Mouse (Mus musculus): Measurements from ENCODE around the gene Taok2. TPM values are rescaled to one million over a fixed set of nuclear protein-coding genes. Genes with fewer than 3 reads are reported as not detected.

The Taok2 gene
- polyA plus RNA-seq, 1 experiment from 2014 or later = 50.5 TPM

GRCm38 (mm10) chr7:126847421-126848398, 36.8 kb downstream of the Taok2 start:
- Histone ChIP-seq H3K27ac (replicated peaks) (no peak overlapping the region), H3K9ac (peak overlapping the region; percentile 77), H3K4me2 (peak overlapping the region; percentile 98), H3K9me3 (no peaks in the 10 kb centered on the region), H3K4me3 (peak overlapping the region; percentile 54), H3K27me3 (peaks cover 52% of the 10 kb centered on the region), H3K4me1 (replicated peaks) (peaks cover 24% of the 10 kb centered on the region), H3K36me3 (peaks cover 12% of the 10 kb centered on the region)
- peak; percentile 40 for ATAC-seq (ENCODE audit: low read depth)
- WGBS = under 1% methylated on average over 53 of the region's 74 CpGs

- peak within 1 kb of the TSS; percentile 77 for H3K9ac ChIP-seq
- peak within 1 kb of the TSS; percentile 54 for H3K4me3 ChIP-seq
- H3K27ac ChIP-seq (replicated peaks) = no peak within 1 kb of the TSS
- no peaks in the 10 kb centered on the region for H3K9me3 ChIP-seq
- H3K36me3 ChIP-seq = peaks cover 6% of the 10 kb centered on the region
- H3K4me1 ChIP-seq (replicated peaks) = peaks cover 24% of the 10 kb centered on the region
- 19% methylated on average over 4 of the region's 4 CpGs for WGBS
- peak within 1 kb of the TSS; percentile 98 for H3K4me2 ChIP-seq
- ATAC-seq (ENCODE audit: low read depth) = no peak
- H3K27me3 ChIP-seq = peaks cover 52% of the 10 kb centered on the region
Measured at GRCm38 (mm10) chr7:126847116-126847420, 37.4 kb downstream of the Taok2 start, which contains the start of gene Doc2a. Doc2a (plus strand) TSS chr7:126847416.

DNA sequence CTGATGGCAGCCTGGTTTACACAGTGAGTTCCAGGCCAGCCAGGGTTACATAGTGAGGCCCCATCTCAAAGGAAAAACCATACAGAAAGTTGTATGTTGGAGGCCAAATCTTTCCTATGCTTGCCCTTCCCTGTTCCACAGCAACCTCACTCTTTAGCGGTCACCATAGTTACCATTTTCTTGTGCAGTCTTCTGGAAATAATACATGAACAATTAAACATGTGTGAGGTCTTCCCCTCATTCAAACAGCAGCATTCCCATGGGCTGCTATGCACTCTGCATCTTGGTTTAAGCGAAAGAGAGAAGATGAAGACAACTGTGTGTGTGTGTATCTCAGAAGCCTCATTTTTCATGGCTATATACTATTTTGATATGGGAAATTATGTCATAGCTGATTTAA, 39.0 kb downstream of the Taok2 start:
- WGBS = 34% methylated on average over 2 of the region's 2 CpGs
- Histone ChIP-seq H3K36me3 (no peaks in the 10 kb centered on the region), H3K27ac (replicated peaks) (no peak overlapping the region), H3K9me3 (no peaks in the 10 kb centered on the region), H3K4me2 (no peak overlapping the region), H3K27me3 (peaks cover 45% of the 10 kb centered on the region), H3K4me3 (no peak overlapping the region), H3K4me1 (replicated peaks) (peaks cover 24% of the 10 kb centered on the region), H3K9ac (no peak overlapping the region)
- no peak for ATAC-seq (ENCODE audit: low read depth)

DNA sequence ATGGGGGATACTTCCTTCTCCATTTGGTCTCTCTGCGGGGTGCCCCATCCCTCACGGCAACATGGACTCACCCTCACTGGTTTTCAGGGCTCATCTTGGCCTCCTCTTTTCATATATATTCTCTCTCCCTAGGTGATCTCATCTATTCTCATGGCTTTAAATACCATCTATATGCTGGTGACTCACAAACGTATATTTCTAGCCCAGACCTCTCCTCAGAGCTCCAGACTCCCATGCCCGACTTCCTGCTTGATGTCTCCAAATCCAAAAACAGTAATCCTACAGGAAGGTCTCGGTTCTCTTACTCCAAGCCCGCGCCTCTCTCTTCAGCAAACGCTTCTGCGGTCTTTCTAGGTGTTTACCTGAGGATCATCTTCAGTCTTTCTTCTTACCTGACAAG, 41.2 kb downstream of the Taok2 start:
- Histone ChIP-seq H3K9me3 (no peaks in the 10 kb centered on the region), H3K9ac (no peak overlapping the region), H3K4me2 (no peak overlapping the region), H3K27ac (replicated peaks) (no peak overlapping the region), H3K27me3 (peaks cover 23% of the 10 kb centered on the region), H3K4me3 (no peak overlapping the region), H3K36me3 (no peaks in the 10 kb centered on the region), H3K4me1 (replicated peaks) (peaks cover 12% of the 10 kb centered on the region)
- no peak for ATAC-seq (ENCODE audit: low read depth)
- WGBS = 79% methylated on average over 9 of the region's 9 CpGs

DNA sequence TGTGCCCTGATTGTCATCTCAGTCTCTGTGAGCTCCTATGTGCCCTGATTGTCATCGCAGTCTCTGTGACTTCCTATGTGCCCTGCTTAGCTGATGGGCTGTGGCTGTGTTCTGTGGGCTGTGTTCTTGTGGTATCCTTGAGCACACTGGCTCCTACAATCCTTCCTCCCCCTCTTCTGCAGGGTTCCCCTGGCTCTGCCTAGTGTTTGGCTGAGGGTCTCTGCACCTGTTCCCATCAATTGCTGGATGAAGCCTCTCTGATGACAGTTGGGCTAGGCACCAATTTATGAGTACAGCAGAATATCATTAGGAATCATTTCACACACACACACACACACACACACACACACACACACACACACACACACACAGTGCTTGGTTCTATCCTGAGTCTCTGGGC, 51.2 kb downstream of the Taok2 start:
- Histone ChIP-seq H3K4me1 (replicated peaks) (peaks cover 15% of the 10 kb centered on the region), H3K9me3 (no peaks in the 10 kb centered on the region), H3K9ac (no peak overlapping the region), H3K4me3 (no peak overlapping the region), H3K4me2 (no peak overlapping the region), H3K27ac (replicated peaks) (no peak overlapping the region), H3K36me3 (peaks cover 16% of the 10 kb centered on the region), H3K27me3 (peaks cover 2% of the 10 kb centered on the region; the same call in 1 of the 2 replicates)
- WGBS = 100% methylated on average over 1 of the region's 1 CpGs
- ATAC-seq (ENCODE audit: low read depth) = no peak

DNA sequence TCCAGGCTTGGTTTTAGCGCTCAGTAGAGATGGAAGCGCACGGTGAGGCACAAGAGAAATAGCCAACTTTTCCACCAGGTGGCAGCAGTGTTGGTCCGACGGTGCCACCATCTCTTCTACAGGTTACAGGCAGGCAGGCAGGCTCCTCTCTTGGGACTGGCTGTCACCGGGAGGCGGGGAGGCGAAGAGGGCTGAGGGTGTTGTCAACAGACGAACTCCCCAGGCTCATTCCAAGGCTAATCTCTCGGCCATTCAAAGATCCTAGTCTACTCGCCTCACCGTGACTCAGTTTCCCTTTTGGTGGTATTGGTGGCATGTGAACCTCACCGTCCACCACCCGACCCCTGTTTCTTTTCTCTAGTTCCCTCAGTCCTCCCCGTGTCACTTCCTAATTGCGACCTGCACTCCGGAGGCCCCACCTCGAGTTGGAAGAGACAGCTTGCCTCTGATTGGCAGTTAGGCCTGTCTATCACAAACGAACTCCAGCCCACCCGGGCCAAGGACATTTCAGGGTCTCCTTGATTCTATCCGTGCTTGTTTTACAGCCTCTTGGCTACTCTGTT, 52.4 kb downstream of the Taok2 start:
- Histone ChIP-seq H3K36me3 (peaks cover 23% of the 10 kb centered on the region), H3K4me2 (peak overlapping the region; percentile 58), H3K27me3 (peaks cover 2% of the 10 kb centered on the region; the same call in 1 of the 2 replicates), H3K4me3 (peak overlapping the region; percentile 25), H3K9ac (peak overlapping the region; percentile 32; the same call in 1 of the 2 replicates), H3K9me3 (no peaks in the 10 kb centered on the region), H3K4me1 (replicated peaks) (peaks cover 20% of the 10 kb centered on the region), H3K27ac (replicated peaks) (no peak overlapping the region)
- WGBS = 2% methylated on average over 21 of the region's 21 CpGs
- peak; percentile 84 for ATAC-seq (ENCODE audit: low read depth)

- Histone ChIP-seq H3K36me3 (peaks cover 27% of the 10 kb centered on the region), H3K27ac (replicated peaks) (no peak within 1 kb of the TSS), H3K9me3 (no peaks in the 10 kb centered on the region), H3K4me2 (peak within 1 kb of the TSS; percentile 58), H3K9ac (peak within 1 kb of the TSS; percentile 32; the same call in 1 of the 2 replicates), H3K27me3 (peaks cover 2% of the 10 kb centered on the region; the same call in 1 of the 2 replicates), H3K4me1 (replicated peaks) (peaks cover 25% of the 10 kb centered on the region), H3K4me3 (peak within 1 kb of the TSS; percentile 25)
- 0 out of 2 replicates have a peak, but pooled peaks have one; percentile 10 for ATAC-seq (ENCODE audit: low read depth)
- 62% methylated on average over 5 of the region's 5 CpGs for WGBS
Measured at GRCm38 (mm10) chr7:126831539-126831938, 53.0 kb downstream of the Taok2 start, which contains the start of gene 4930451I11Rik. 4930451I11Rik (minus strand) TSS chr7:126831639.

- Histone ChIP-seq H3K9ac (peak overlapping the region; percentile 47; the same call in 1 of the 2 replicates), H3K27me3 (peaks cover 2% of the 10 kb centered on the region; the same call in 1 of the 2 replicates), H3K4me3 (no peak overlapping the region), H3K4me1 (replicated peaks) (peaks cover 65% of the 10 kb centered on the region), H3K27ac (replicated peaks) (no peak overlapping the region), H3K36me3 (peaks cover 31% of the 10 kb centered on the region), H3K4me2 (peak overlapping the region; percentile 71), H3K9me3 (no peaks in the 10 kb centered on the region)
- no peak for ATAC-seq (ENCODE audit: low read depth)
- WGBS = 72% methylated on average over 5 of the region's 5 CpGs
Measured at GRCm38 (mm10) chr7:126825952-126826351, 58.6 kb downstream of the Taok2 start.

DNA sequence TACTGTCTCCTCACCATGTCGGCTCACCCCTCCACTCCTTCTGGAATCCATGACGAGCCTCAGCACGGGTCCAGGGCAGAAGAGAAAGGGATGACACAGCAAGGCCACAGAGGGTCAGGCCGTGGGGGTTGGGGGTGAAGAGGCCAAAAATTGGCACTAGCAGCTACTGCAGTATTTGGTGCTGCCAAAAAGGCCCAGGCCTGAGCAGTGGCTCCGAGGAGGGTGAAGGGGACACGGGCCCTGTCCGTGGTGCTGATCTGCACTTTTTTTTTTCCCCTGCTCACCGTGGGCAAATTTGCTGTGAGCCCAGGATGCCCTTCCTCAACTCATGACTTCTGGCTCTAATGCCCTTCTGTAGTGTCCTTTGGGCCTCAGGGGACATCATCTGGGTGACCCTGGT, 59.1 kb downstream of the Taok2 start:
- no peak for ATAC-seq (ENCODE audit: low read depth)
- 27% methylated on average over 8 of the region's 8 CpGs for whole genome bisulfite sequencing
- Histone ChIP-seq H3K27ac (replicated peaks) (no peak overlapping the region), H3K9ac (peak overlapping the region; percentile 95), H3K4me2 (peak overlapping the region; percentile 71), H3K27me3 (no peaks in the 10 kb centered on the region; the same call in 1 of the 2 replicates), H3K36me3 (peaks cover 31% of the 10 kb centered on the region), H3K4me3 (peak overlapping the region; percentile 67), H3K4me1 (replicated peaks) (peaks cover 65% of the 10 kb centered on the region), H3K9me3 (no peaks in the 10 kb centered on the region)

DNA sequence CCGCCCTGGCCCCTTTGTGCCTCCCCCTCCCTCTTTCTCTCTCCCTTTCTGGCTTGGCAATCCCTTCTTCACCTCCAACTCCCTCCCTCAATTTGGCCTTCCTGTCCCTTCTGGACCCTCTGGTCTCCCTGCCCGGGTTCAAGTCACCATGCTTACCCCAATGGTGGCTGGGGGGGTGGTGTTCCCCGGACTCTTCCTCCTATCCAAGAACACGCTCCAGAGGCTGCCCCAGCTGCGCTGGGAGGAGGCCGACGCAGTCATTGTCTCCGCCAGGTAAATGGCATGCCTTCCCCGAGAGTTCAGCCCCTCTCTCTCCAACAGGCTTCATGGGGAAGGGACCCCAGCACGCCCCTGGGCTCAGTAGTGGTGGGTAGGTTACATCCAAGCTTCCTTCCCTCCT, 60.6 kb downstream of the Taok2 start:
- peak overlapping the region; percentile 71 for H3K4me2 ChIP-seq
- H3K4me3 ChIP-seq = peak overlapping the region; percentile 67
- 0 out of 2 replicates have a peak, but pooled peaks cover 2% of the 10 kb centered on the region for H3K9me3 ChIP-seq
- peaks cover 22% of the 10 kb centered on the region for H3K36me3 ChIP-seq
- ATAC-seq (ENCODE audit: low read depth) = peak; percentile 16; the same call in 1 of the 2 replicates
- peak overlapping the region; percentile 90 for H3K27ac ChIP-seq (replicated peaks)
- peak overlapping the region; percentile 95 for H3K9ac ChIP-seq
- H3K27me3 ChIP-seq = no peaks in the 10 kb centered on the region; the same call in 1 of the 2 replicates
- peaks cover 54% of the 10 kb centered on the region for H3K4me1 ChIP-seq (replicated peaks)
- WGBS = 8% methylated on average over 10 of the region's 10 CpGs

DNA sequence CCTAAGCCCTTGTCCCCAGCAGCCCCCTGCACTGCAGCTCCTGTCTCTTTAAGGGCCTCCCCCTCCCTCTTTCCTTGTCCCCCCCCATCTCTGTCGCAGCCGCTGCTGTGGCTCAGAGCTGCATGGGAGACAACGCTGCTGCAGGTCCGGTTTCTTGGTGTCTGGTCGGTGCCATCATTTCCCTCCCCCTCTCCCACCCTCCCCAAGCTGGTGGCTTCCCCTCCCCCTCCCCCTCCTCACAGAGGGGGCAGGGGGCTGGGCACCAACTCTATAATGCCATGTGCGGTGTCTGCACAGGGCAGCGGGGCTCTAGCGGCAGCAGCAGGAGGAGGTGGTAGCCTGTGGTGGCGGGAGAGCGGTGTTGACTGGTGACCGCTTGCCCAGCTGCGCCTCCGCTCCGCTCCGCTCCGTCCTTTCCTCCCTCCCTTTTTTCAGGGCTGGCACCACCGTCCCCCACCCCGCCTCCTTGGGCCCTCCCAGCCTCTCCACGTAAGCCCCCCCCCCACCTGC, 61.2 kb downstream of the Taok2 start:
- H3K9ac ChIP-seq = peak overlapping the region; percentile 95
- ATAC-seq (ENCODE audit: low read depth) = peak; percentile 84
- peaks cover 54% of the 10 kb centered on the region for H3K4me1 ChIP-seq (replicated peaks)
- peak overlapping the region; percentile 90 for H3K27ac ChIP-seq (replicated peaks)
- WGBS = 2% methylated on average over 19 of the region's 19 CpGs
- H3K4me2 ChIP-seq = peak overlapping the region; percentile 71
- H3K4me3 ChIP-seq = peak overlapping the region; percentile 67
- H3K9me3 ChIP-seq = 0 out of 2 replicates have a peak, but pooled peaks cover 4% of the 10 kb centered on the region
- no peaks in the 10 kb centered on the region for H3K27me3 ChIP-seq
- peaks cover 15% of the 10 kb centered on the region; the same call in 1 of the 2 replicates for H3K36me3 ChIP-seq

All from neural tube, embryonic 13.5 days (tissue).